25 mouse cellular contexts compared by ENCODE assay signal in genomic region chr4:26422084-26422483, GRCm38 (mm10).
"Had no signal": no experiment of that assay in that cellular context is flagged by ENCODE, and none has a peak within 500 bp of the region (broad histone marks: within the 10 kb centered on the region; RNA-seq: fewer than 3 reads in every experiment).

No protein-coding gene starts in this region.

- DNase-seq: kidney, adult 18-20 months; kidney, adult 9 months; kidney, postnatal 14 days; layer of hippocampus, adult 9-11 months; layer of hippocampus, postnatal 36 days; lung, adult 18-20 months; lung, postnatal 10 days; lung, postnatal 36 days; midbrain, embryonic 14.5 days; right cerebral cortex, adult 18-20 months; right cerebral cortex, postnatal 14 days; right cerebral cortex, postnatal 4 days; thymus, adult 2 months; thymus, postnatal 14 days; thymus, postnatal 4 days had no signal

- H3K27me3 ChIP-seq: limb, embryonic 15.5 days; lung, embryonic 15.5 days; megakaryocyte, embryonic 14.5 days had no signal

- H3K4me2 ChIP-seq: limb, embryonic 15.5 days; liver, embryonic 11.5 days; lung, embryonic 15.5 days; midbrain, embryonic 11.5 days had no signal

- ATAC-seq: intestine, embryonic 16.5 days had no signal

- H3K4me1 ChIP-seq: limb, embryonic 15.5 days; lung, embryonic 15.5 days; megakaryocyte, embryonic 14.5 days had no signal

- H3K9me3 ChIP-seq: limb, embryonic 15.5 days; lung, embryonic 15.5 days had no signal

- H3K27ac ChIP-seq: layer of hippocampus, adult 2 months; left cerebral cortex, adult 2 months; limb, embryonic 15.5 days; liver, embryonic 14.5 days; lung, embryonic 15.5 days; stomach, postnatal 0 days had no signal

- H3K9ac ChIP-seq: limb, embryonic 15.5 days; liver, embryonic 14.5 days; lung, embryonic 15.5 days had no signal

- H3K36me3 ChIP-seq: limb, embryonic 15.5 days; lung, embryonic 15.5 days had no signal

- H3K4me3 ChIP-seq: layer of hippocampus, adult 2 months; left cerebral cortex, adult 2 months; limb, embryonic 15.5 days; lung, embryonic 15.5 days; megakaryocyte, embryonic 14.5 days had no signal
